Mouse (Mus musculus) cerebellum, postnatal 10 days (tissue): ENCODE results near the gene Eif3g.
A peak's percentile ranks its signal among the peaks of the same experiment; 100 is the strongest.

Experiments used
- DNase-seq, 2 experiments: peaks; one replicate each; pipeline ENCODE4 v3.0.0; 2021; ENCODE audit warnings: mixed read lengths in 2 of 2

The Eif3g gene

DNA sequence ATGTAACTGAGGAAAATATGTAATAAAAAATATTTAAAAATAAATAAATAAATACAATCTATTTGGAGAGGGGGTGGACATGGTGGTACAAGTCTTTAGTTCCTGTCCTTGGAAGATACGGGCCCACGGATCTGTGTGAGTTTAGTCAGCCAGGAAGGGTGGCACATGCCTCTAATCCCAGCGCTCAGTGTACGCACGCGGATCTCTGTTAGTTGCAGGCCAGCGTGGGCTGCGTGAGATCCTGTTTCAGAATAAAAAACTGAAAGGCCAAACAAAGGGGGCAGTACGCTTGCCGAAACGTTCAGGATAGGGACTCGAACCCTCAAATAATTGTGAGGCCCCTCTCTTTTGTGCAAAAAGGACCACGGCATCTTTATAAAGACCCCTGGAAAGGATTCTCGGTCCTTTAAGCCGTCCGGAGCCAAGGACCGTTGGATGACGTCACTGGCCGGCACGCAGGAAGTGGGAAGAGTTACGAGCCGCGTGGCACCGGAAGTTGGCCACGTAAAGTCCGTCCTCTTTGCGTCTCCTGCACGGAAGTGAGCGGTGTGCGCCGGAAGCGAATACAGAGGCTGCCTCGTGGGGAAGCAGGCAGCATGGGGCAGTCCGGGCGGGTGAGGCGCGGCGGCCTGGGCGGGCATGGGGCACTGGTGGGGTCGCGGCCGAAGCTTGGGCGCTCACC, 10.6 kb downstream of the Eif3g start, which contains the start of gene Ppan:
Gene Ppan, plus strand, starts transcription at position 472 of the 682 bp plus-strand sequence.
- peak; percentile 97 to 98 for DNase-seq

DNA sequence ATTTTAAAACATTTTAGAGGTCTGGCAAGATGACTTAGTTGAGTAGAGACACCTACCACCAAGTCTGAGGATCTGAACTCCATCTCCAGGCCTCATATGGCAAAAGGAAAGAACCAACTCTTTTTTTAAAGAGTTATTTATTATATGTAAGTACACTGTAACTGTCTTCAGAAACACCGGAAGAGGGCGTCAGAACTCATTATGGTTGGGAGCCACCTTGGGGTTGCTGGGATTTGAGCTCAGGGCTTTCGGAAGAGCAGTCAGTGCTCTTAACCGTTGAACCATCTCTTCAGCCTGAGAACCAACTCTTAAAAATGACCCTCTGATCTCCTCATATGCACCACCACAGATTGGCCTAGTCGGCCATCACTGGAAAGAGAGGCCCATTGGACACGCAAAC, 11.2 kb downstream of the Eif3g start:
- DNase-seq = peak in 1 of 2 experiments; percentile 3

DNA sequence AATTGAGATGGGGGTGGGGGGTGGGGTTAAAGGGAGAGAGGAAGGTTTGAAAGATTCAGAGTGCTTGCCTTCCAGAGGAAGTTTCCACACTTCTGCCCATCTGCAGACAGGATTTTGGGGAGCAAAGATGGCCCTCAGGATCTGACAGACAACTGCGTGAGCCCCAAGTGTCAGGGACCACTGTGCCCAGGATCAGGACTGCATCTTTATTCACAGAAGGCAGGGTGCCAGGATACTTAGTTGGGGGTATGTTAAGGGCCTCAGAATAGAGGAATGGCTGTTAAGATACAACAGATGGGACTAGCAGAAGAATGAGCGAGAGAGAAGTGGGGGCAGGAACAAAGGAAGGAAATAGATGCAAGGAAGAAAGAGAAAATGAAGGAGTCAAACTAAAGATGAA, 11.9 kb downstream of the Eif3g start:
- peak in 1 of 2 experiments; percentile 10 for DNase-seq

DNA sequence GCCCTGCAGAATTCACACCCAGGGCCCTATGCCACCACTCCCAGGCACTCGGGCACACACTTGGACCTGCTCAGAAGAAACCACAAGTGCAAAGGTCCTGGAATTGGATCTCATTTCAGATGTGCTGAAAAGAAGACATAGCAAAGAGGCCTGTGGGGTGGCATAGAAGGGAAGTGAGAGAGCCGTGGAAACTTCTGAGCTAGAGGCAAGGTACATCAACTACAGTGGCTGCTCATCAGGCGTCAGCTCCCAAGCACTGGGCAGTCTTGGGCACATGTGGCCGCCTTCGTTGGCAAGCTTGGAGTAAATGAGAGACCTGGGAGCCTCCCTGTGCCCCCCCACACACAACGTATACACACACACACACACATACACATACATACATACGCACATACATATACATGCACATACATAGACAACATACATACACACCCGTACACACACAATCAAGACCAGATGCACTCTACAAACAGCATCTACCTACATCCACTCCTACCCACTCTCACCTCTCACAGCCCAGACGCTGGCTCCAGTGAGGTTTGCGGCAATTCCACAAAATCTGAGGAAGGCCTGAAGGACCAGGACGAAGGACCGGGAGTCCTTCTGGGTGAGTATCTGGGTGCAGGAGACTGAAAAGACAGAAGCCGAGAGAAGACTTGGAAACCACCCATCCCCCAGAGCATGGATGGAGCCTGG, 19.2 kb downstream of the Eif3g start, which contains the start of gene Angptl6:
Gene Angptl6, minus strand, starts transcription at position 631 of the 696 bp plus-strand sequence.
- no peak for DNase-seq

DNA sequence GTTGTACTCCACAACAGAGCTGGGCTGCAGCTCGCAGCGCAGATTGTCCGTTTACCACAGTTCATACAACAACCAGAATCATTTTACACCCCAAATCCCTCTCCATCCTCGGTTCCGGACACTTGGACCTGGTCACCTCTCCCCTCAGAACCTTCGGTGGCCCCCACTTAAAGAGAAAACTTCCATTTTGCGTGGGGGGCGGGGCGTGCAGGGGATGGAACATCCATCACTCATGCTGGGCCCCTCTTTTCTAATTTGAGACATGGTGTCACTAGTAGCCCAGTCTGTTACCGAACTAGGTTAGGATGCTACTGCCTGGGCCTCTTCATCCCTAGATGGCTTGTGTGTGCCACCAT, 19.7 kb downstream of the Eif3g start:
- peak; percentile 68 to 75 for DNase-seq

DNA sequence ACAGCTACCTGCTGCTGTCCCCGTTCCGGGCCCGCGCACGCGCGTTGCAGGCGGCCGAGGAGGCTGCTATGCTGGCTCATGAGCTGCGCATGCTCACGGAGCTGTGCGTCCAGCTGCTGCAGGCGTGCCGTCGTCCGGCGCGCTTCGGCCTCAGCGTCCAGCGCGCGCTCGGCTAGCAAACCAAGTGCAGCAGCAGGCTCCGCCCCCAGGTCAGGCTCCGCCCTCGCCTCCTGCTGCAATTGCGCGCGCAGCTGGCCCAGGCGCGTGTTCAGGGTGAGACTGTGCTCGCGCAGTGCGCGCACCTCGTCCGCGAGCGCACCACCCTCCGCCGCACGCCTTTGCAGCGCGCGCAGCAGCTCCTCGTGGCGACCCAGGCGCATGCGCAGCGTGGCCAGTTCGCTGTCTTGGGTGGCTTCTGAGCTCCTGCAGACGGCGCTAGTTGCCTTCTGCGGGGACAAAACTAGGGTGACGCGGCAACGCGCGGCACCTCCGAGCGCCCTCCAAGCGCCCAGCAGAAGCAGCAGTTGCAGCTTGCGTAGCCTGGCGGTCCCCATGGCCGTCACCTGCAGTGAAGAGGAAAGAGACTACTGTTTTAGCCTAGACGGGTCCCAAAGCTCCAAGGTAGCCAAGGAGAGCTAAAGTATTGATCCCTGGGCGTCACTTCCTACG, 20.2 kb downstream of the Eif3g start:
- peak; percentile 100 for DNase-seq

DNA sequence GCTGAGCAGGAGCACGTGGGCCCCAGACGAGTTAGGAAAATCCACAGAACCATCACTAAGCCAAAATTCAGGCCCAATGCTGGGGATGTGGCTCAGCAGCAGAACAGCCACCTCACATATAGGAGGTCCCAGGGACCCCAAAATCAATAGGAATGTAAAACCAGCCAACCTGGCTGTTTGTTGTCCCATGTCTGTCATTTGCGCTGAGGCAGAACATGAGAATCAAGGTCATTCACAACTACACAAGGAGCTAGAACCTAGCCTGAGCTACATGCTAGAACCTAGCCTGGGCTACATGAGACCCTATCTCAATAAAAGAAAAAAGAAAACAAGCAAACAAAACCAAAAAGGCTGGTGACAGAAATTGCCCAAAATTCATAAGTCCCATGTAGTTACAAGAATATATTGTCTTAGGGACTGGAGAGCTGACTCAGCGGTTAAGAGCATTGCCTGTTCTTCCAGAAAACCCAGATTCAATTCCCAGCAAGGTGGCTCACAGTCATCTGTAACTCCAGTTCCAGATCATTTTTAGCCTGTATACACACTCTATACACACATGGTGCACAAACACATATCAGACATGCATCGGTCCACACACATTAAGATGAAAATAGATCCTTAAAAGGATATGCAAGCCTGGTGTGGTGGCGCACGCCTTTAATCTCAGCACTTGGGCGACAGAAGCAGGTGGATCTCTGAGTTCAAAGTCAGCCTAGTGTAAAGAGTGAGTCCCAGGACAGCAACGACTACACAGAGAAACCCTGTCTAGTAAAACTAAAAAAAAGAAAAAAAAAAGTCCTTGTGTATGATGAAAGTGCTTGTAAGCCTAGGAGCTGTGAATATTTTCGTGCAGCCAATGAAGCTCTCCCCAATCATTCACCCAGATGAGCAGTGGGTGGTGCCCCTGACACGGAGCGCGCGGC, 21.0 kb downstream of the Eif3g start:
- DNase-seq = no peak

DNA sequence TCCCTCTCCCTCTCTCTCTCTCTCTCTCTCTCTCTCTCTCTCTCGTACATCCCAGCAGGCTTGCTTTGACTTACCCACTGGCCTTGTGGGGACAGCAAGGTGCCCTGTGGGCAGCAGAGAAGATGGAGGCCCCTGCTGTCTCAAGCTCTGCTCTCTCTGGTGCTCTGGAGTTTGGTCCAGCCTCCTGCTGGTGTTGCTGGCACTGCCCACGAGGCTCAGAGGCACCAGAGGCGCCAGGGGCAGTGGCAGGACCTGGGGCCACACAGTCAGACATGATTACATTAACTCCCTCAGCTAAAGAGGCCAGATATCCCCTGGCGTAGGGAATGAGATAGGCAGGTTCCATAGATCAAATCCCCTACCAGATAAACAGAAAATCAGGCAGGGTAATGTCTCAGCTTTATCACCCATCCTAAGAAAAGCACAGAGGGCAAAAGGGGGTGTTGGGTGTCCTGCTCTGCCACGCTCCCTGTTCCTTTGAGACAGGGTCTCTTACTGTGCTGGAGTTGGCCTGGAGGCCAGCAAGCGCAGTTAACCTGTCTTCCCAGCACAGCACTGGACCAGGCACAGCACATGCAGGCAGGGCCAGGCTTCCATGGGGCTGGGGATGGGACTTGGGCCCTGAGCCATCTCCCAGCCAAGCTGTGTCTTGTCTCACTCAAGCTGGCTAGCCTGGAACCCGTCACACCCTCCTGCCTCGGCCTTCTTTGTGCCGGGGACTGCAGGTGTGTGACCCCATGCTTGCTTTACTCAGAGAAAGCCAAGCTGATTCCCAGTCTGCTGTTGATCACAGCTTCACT, 21.9 kb downstream of the Eif3g start:
- DNase-seq = no peak

DNA sequence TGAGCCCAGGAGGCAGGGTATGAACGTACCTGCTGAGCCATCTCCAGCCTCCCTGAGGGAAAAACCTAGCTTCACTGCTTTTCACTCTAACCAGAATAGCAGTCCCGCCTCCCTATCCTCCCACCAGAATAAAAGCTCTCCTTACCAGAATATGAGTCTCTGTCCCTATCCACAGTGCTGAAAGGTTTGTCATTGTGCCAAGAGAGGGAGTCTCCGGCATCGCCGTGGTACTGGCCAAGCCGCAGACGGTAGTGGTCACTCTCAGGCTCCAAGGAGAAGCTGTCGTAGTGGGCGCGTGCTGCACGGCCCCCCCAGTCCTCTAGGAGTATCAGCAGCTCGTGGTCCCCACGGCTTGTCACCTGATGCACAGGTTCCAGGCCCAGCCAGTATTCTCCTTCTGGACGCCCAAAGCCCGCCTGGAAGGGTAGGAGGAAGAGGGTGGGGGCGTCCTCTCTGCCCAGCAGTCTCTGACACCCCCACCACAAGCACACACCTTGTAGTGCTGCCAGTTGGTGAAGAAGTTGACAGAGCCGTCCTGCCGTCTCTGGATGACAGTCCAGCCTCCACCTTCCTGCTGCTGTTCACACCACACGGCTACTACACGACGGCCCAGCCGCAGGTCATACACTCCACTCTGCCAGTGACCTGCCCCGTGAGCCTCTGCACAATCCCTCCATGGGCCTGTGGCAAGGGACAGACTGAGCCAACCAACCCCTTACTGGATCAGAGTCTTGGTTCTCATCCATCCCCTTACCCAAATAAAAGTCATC, 23.2 kb downstream of the Eif3g start:
- DNase-seq = no peak

DNA sequence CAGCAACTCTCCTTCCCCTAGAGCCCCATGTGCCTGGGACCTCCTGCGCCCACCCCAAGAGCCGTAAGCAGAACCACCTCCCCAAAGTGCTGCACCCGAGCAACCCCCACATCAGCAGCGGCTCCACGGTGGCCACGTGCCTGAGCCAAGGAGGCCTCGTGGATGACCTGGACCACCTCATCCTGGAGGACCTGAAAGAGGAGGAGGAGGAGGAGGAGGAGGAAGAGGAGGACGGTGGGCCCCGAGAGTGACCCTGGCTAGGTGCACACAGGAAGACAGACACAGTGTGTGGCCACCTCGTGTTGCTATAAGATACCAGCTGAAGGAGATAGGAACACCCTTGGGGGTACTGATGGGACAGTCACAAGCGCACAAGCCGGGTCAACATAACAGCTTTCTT, 24.9 kb downstream of the Eif3g start:
- peak in 1 of 2 experiments; percentile 4 for DNase-seq

DNA sequence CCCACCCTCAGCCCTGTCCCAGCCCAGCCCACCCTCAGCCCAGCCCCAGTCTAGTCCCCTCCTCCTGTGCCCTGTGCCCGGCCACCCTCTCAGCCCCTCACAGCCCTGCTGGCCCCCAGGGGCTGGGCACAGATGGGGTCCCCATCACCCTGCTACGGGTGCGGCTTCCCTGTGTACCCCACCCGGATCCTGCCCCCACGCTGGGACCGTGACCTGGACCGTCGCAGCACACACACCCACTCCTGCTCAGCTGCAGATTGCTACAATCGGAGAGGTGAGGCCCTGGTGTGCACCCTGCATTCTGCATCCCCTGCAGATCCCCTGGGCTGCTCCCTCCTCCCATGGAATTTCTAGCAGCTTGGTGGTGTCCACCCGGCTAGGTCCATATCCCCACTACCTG, 25.4 kb downstream of the Eif3g start:
- peak in 1 of 2 experiments; percentile 15 for DNase-seq

DNA sequence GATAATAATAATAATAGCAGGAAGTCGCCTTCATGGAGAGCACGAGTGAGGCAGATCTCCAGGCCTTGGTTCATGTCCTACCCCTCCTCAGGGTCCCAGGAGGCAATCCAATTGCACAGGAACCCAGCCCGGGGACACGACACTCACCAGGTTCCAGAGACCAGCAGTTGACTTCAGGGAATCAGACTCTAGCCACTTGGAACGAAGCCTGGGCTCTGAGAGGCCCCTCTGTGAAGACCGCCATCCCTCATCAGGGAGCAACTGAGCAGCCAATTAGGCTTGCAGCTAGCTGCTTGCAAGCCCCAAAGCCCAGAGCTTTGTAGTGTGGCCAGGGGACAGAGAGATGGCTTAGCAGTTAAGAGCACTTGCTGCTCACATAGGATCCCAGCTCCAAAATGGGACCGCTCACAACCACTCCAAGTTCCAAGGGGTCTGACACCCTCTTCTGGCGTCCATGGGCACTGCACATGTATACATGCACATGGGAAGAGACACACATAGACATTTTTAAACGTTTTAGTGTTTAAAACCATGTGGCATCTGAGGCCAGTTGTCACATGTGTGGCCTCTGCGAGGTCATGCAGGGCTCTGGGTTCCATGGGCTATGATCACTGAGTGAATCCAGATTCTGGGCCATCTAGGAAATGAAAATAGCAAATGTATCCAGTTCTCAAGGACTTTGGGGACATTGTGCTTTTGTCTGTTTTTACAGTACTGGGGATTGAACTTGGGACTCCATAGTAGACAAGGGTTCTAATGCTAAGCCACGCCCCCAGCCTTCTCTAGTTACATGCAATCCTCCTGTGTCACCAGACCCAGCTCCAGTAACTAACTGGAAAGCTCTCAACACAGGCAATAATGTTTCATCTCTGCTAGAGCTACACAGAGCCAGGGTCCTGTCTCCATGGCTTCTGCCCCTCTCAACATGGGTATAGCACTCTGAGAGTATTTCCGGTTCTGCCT, 27.9 kb downstream of the Eif3g start:
- peak in 1 of 2 experiments; percentile 16 for DNase-seq

DNA sequence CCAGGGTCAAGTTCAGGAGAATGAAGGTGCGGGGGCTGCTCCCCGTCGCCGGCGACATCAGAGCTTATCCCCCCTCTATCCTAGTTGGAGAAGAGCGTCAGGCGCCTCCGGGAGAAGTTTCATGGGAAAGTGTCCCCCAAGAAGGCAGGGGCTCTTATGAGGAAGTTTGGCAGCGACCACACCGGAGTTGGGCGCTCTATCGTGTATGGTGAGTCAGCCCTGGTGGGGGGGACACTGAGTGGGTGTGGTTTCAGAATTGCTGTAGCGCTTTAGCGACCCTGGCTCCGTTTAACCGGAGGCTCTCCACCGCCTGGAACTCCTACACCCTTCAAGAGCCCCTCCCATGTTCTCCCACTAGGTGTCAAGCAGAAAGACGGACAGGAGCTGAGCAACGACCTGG, 29.2 kb downstream of the Eif3g start:
- peak in 1 of 2 experiments; percentile 23 for DNase-seq

DNA sequence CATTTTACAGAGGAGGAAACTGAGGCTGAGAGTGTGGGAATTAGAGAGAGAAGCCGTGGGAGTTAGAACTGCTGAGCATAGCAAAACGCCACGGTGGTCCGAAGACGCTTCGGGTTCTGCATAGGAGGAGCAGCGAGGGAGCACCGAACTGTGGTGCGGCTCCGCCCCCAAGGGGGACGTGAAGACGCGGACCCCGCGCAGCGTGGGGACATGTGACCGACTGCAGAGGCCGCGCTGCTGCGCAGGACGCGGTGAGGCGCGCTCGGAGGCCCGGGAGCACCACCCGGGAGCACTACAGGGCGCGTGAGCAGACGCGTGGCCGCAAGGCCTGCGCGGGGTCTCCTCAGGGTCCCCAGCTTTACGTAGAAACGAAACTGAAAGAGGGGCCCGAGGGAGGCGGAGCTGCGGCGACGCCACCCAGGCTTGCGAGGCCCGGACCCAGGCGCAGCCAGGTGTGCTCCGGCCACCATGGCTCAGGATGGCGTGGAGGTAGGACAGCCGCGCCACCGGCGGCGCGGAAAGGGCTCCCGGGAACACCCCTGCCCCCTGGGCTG, 29.9 kb downstream of the Eif3g start, which contains the start of gene A230050P20Rik:
Gene A230050P20Rik, plus strand, starts transcription at position 195 of the 554 bp plus-strand sequence.
- peak; percentile 68 to 69 for DNase-seq

DNA sequence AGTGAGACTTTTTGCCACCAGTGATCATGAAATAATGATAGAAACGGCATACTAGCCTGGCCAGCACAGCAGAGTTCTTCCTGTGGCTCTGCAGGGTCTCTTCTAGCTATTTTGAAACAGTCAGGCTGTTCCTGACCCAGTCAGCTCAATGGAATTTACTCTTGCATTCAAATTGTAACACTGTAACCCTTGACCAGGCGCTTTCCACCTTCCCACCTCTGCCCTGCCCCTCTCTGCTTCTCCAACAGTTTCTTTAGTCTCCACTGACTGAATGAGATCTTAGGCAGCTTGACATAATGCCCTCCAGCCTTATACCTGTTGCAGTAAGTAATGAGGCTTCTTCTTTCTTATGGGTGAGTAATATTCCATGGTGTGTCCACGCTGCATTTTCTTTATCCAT, 31.5 kb downstream of the Eif3g start:
- no peak for DNase-seq

DNA sequence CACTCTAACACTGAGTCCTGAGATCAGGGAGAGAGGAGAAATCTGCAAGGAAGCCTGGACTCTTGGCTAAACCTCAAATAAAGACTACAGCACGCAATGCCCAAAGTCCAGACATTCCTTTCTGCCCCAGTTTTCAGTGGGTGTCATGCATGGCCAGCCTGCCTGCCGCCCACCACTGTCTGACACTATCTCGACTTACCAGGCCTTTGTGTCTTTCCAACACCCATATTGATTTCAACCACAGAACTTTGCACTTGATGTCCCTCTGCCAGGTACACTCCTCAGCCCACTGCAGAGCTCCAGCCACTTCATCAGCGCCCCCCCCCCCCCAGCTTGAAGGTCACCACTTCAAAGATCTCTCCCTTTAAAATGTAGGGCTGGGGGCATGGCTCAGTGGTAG, 36.2 kb downstream of the Eif3g start:
- DNase-seq = no peak

DNA sequence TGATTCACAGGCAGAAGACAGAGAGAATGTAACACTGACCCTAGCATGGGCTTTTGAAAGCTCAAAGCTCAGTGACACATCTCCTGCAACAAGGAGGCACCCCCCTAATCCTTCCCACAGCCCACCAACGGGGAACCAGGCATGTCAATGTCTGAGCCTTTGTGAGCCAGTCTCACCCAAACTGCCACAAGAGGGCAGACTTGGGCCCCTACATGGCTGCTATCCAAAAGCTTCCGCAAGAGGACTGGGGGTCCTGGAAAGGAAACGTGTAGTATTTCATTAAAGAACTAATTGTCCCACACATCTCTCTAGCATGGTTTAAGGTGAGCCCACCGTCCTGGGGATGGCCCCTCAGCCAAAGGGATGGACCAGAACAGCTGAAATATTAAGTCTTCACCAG, 36.6 kb downstream of the Eif3g start:
- DNase-seq = peak; percentile 63 to 69

DNA sequence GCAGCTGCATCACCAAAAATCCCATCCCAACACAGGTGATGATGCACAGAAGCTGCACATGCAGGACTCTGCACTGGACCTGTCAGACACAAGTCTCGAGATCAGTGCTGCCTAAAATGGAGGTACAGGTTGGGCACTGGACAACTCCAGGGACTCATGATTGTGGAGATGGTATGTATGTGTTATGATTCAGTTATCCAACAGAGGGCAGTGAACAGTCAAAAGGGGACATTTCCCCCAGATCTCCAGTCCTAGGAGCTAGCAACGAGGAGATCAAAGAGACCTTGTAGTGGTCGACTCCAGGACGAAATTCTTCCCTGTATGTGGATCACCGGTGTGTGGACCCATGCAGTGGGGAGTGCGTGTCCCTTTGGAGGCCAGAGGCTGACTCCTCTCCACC, 38.5 kb downstream of the Eif3g start:
- no peak for DNase-seq

DNA sequence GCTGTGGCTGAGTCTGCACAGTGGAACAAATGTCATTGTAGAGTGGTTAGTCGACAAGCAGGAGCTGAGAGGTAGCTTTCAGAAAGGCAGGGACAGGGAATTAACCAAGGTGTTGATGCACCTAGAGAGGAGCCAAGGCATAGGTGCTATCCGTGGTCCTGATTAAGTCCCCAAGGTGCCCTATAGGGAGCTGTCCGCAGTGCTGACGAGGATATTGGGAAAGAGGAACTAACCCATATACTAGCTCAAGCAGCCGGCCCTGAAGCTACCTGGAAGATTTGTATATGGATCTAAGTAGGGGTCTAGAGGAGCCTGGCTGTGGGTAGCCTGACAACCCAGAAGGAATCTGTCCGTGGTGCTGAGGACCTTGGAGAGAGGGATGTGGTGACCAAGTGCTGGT, 41.3 kb downstream of the Eif3g start:
- DNase-seq = no peak
